Mouse (Mus musculus) bone marrow macrophage, adult 2 months (primary cell): ENCODE measurements around the gene Paqr4.

ENCODE experiments used
- CTCF ChIP-seq: IDR thresholded peaks from 2 replicates; pipeline ENCODE4 v1.5.1; 2012; ENCODE audit warnings: low read depth, mild to moderate bottlenecking, low read length, moderate library complexity
- POLR2A ChIP-seq: IDR thresholded peaks from 2 replicates; pipeline ENCODE4 v1.6.1; 2012; ENCODE audit warnings: mild to moderate bottlenecking, low read depth, low read length, borderline replicate concordance

DNA sequence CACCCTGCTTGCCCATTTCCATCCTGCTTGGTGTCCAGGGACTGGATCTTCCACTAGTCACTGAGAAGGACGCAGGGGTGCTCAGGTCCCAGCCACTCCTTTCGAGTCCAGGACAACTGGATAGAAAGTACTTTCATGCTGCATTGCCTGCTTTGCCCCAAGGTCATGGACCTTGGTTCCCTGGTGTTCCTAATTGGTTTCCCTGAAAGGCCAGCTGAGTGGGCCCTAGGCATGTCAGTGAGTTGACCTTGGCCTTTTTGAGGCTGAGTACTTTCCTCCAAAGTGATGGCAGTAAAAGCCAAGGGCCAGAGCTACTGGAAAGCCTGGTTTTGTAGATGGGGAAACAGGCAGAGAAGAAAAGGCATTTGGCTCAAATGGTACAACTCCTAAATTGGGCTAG is 18.8 kb downstream of the Paqr4 start:
- TF ChIP-seq CTCF = no peak
- TF ChIP-seq POLR2A = no peak
